Mouse (Mus musculus) hindbrain, embryonic 14.5 days (tissue): ENCODE data around the gene Gsg1l. TPM values are rescaled to one million over a fixed set of nuclear protein-coding genes. Genes with fewer than 3 reads are reported as not detected.

ENCODE experiments used
- ATAC-seq: fragments of 200-750 bp; cut with Nextera tagmentation; 2 replicates; pipeline ENCODE4 v1.8.0; 2017; ENCODE audit warnings: moderate number of reproducible peaks, mild to moderate bottlenecking, moderate TSS enrichment, moderate library complexity; ENCODE audit not compliant: low FRiP score
- DNase-seq: peaks from one replicate; pipeline ENCODE4 v3.0.0-alpha.2; 2015; ENCODE audit warnings: low spot score
- H3K27ac ChIP-seq: fragments of 300-500 bp; sonication (generic); 2 replicates; pipeline ENCODE4 v1.5.1; 2014; ENCODE audit warnings: mild to moderate bottlenecking, moderate library complexity
- H3K27me3 ChIP-seq: fragments of 300-500 bp; sonication (generic); 2 replicates; pipeline ENCODE4 v1.6.1; 2014; ENCODE audit warnings: mild to moderate bottlenecking, low read length, mixed read lengths; ENCODE audit not compliant: control insufficient read depth, insufficient read depth
- H3K36me3 ChIP-seq: fragments of 300-500 bp; sonication (generic); replicated peaks from 2 replicates; pipeline ENCODE4 v1.6.1; 2014; ENCODE audit not compliant: control insufficient read depth, insufficient read depth
- H3K4me1 ChIP-seq: fragments of 300-500 bp; sonication (generic); replicated peaks from 2 replicates; pipeline ENCODE4 v1.6.1; 2014; ENCODE audit warnings: antibody characterized with exemption, low read length, mixed read lengths; ENCODE audit not compliant: control insufficient read depth, insufficient read depth
- H3K4me2 ChIP-seq: fragments of 300-500 bp; sonication (generic); replicated peaks from 2 replicates; pipeline ENCODE4 v1.6.1; 2014; ENCODE audit warnings: mild to moderate bottlenecking, moderate library complexity
- H3K4me3 ChIP-seq: fragments of 300-500 bp; sonication (generic); replicated peaks from 2 replicates; pipeline ENCODE4 v1.5.1; 2014; ENCODE audit warnings: mild to moderate bottlenecking, low read length
- H3K9ac ChIP-seq: fragments of 300-500 bp; sonication (generic); 2 replicates; pipeline ENCODE4 v1.6.1; 2014
- H3K9me3 ChIP-seq: fragments of 300-500 bp; sonication (generic); 2 replicates; pipeline ENCODE4 v1.6.1; 2016; ENCODE audit warnings: low read length; ENCODE audit not compliant: control insufficient read depth
- WGBS: fragments of 180-500 bp; shearing (Covaris S2); extraction: QIAGEN DNeasy Blood & Tissue Kit; methylation state at CpG from one replicate; pipeline ENCODE4 v1.1.7; 2014; 5-methylcytosine and 5-hydroxymethylcytosine counted together
- polyA plus RNA-seq: library from polyadenylated mRNA; unstranded; fragments of >200 nt; fragmentation: Nextera tagmentation; extraction: Ambion mirVana; gene quantifications from 2 replicates; pipeline ENCODE4 v1.2.1, GENCODE M21; 2014

The Gsg1l gene
- polyA plus RNA-seq, 1 experiment from 2014 or later, result 11.2 TPM

DNA sequence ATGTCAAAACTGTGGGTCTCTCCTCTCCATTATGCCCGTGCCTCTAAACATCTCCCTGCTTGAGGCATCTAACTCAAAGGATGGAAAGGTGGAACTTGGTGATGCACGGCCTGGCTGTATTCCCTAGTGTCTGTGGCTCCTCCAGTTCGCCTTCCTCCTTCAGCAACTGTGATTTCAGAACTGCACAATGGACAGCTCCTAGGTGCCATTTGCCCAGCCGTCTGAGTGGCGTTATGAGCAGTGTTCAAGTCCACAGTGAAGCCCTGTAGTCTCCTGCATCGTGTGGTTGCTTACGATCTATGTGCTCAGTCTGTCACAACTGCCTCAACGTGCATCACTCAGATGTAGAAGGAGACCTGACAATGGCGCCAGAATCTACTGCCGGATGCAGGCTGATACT lies 96.6 kb downstream of the Gsg1l start:
- H3K9me3 ChIP-seq, result no peaks in the 10 kb centered on the region
- peaks cover 8% of the 10 kb centered on the region for H3K4me1 ChIP-seq
- no peak overlapping the region for H3K4me2 ChIP-seq
- H3K27me3 ChIP-seq, result no peaks in the 10 kb centered on the region
- ATAC-seq (no peak), DNase-seq (no peak)
- H3K9ac ChIP-seq, result no peak overlapping the region
- no peak overlapping the region for H3K4me3 ChIP-seq
- H3K36me3 ChIP-seq, result no peaks in the 10 kb centered on the region
- WGBS, result 73% methylated on average over 10 of the region's 10 CpGs
- H3K27ac ChIP-seq, result no peak overlapping the region

DNA sequence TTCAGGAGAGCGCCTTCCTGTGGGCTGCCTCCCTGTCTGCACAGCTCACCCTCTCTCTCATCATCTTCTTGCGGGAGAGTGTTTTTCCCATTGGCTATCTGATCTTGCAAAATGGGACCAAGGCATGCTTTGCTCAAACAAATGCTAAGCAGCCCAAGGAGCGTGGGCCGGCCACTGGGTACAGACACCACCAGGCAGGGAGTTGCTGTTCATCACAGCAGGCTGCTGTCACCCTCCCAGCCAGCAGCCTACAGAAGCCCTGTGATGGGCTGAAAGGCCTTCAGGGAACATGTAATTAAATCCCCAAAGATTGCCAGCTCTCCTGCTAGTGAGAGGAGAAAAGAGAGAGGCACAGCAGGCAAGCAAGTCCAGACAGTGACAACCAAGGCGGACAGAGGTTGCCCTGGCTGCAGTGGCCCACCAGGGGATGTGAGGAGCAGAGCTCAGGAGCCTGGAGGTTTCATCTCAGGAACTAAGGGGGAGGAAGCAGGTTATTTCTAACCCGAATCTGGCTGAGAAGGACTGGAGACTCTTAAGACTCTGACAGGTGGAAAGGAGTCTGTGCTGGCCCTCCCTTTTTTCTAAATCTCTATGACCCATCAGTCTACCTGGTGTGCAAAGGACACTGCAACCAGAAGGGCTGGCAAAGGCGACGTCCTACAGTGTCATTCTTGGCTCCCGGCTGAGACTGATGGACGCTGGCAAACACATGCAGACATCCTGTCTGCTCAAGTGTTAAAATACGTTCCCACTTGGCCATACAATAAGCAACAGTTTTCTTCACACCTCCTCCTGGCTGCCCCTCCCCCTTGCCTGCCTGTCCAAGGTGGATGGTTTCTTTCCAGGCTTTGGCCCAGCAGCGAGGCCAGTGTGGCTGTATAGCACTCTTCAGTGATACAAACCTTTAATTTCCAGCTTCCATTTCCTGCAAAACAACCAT lies 98.0 kb downstream of the Gsg1l start:
- H3K36me3 ChIP-seq, result no peaks in the 10 kb centered on the region
- DNase-seq (no peak), ATAC-seq (no peak)
- no peak overlapping the region for H3K27ac ChIP-seq
- 26% methylated on average over 12 of the region's 12 CpGs for WGBS
- no peak overlapping the region for H3K4me3 ChIP-seq
- no peak overlapping the region for H3K9ac ChIP-seq
- H3K4me1 ChIP-seq, result peaks cover 8% of the 10 kb centered on the region
- no peaks in the 10 kb centered on the region for H3K9me3 ChIP-seq
- H3K27me3 ChIP-seq, result no peaks in the 10 kb centered on the region
- H3K4me2 ChIP-seq, result no peak overlapping the region

DNA sequence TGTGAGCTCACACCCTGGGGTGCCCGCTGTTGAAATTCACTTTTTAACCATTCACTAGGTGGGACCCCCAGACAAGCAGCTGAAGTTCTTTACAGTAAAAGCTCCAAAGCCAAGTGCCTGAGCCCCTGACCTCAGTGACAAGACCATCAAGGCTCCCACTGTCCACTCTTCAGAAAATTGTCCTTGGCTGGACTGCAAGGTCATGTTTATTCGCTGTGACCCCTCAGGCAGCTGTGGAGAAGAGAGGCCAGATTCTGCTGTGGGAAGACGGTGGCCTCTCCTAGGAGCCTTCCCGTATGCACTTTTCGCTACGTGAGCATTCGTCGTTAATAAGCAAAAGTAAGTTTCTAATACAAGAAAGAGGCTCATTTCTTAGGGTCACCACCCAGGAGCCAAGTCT lies 102.6 kb downstream of the Gsg1l start:
- 88% methylated on average over 8 of the region's 8 CpGs for WGBS
- no peak for DNase-seq

DNA sequence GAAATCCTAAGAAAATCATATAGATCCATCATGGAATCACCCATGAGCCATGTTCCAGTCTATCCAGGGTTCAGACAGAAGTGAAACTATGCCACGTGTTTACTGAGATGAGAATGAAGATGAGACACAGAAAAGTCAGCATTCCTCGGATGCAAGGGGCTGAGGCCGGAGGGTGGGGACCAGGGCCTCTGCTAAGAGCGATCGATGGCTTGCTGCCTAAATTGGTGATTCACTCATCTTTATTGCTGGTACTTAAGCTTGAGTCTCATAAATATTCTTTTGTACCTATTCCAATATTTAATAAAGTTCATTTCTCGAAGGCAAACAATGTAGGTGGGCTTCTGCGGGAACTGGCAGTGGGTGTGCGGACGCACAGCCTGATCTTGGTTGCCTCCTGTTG lies 105.5 kb downstream of the Gsg1l start:
- no peak overlapping the region for H3K4me3 ChIP-seq
- 0 out of 2 replicates have a peak, but pooled peaks cover 2% of the 10 kb centered on the region for H3K4me1 ChIP-seq
- H3K9ac ChIP-seq, result no peak overlapping the region
- DNase-seq (no peak), ATAC-seq (no peak)
- no peak overlapping the region for H3K4me2 ChIP-seq
- no peaks in the 10 kb centered on the region for H3K9me3 ChIP-seq
- H3K36me3 ChIP-seq, result no peaks in the 10 kb centered on the region
- H3K27ac ChIP-seq, result no peak overlapping the region
- H3K27me3 ChIP-seq, result no peaks in the 10 kb centered on the region
- WGBS, result 82% methylated on average over 9 of the region's 9 CpGs

More for the DNA sequence above, 102.6 kb downstream of the Gsg1l start:
- Histone ChIP-seq H3K36me3 (no peaks in the 10 kb centered on the region), H3K4me2 (no peak overlapping the region), H3K27me3 (no peaks in the 10 kb centered on the region), H3K9ac (no peak overlapping the region), H3K27ac (no peak overlapping the region), H3K4me3 (no peak overlapping the region), H3K9me3 (no peaks in the 10 kb centered on the region), H3K4me1 (peaks cover 7% of the 10 kb centered on the region)
- no peak for ATAC-seq

DNA sequence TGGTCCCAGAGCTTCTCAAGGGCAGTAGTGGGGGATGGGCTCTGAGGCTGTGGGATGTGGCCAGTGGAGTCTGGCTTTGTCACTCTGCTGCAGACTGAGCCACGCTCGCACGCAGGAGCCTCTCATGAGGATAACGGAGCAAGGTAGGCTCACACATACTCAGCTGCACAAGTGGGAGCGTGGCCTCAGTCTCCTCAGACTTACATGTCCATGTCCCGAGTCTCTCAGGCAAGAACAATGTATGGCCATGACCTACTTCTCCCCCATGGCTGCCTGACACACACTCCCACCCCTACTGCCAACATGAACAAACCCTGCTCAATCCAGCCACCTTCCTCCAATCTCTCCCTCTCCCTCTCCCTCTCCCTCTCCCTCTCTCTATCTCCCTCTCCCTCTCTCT lies 106.8 kb downstream of the Gsg1l start:
- Histone ChIP-seq H3K4me2 (no peak overlapping the region), H3K9ac (no peak overlapping the region), H3K4me3 (no peak overlapping the region), H3K9me3 (no peaks in the 10 kb centered on the region), H3K4me1 (0 out of 2 replicates have a peak, but pooled peaks cover 2% of the 10 kb centered on the region), H3K27me3 (no peaks in the 10 kb centered on the region), H3K27ac (no peak overlapping the region), H3K36me3 (no peaks in the 10 kb centered on the region)
- WGBS, result 59% methylated on average over 6 of the region's 6 CpGs
- DNase-seq (no peak), ATAC-seq (no peak)

DNA sequence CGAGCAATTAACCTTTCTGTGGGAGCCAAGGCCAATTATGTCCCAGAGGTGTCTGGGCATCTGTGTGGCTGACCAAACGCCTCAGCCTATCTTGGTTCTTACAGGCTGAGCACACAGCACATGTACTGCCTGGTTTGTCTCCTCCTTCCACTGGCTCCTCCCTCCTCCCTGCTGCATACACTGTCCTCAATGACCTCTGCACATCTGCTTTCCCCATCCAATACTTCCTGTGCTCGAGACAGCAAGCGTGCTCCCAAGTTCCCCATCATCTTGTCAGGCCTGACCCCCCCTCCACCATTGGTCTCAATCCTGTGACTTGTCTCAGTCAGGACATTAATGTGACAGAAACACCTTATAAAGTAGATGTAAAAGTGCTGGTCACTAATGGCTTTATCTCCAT lies 108.3 kb downstream of the Gsg1l start:
- 68% methylated on average over 4 of the region's 4 CpGs for WGBS

DNA sequence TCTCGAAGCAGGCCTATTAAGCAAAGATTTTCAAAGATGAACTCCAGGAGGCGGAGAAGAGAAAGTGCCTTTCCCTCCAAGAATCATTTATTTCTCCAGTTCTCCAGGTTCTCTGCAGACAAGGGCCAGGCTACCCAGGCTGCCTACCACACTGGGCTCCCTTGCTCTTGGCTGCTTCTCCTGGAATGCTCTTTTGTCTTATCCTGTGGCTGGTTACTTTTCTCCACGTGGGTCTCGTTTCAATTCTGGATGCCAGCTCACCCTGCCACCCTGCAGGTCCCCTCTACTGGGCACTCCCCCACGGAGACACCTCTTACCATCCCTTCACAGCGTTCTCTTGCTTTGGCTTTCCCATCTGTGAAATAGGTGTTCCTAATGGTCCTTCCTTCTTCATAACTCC lies 109.4 kb downstream of the Gsg1l start:
- Histone ChIP-seq H3K27ac (no peak overlapping the region), H3K27me3 (no peaks in the 10 kb centered on the region), H3K4me1 (0 out of 2 replicates have a peak, but pooled peaks cover 2% of the 10 kb centered on the region), H3K9ac (no peak overlapping the region), H3K4me3 (no peak overlapping the region), H3K9me3 (no peaks in the 10 kb centered on the region), H3K36me3 (no peaks in the 10 kb centered on the region), H3K4me2 (no peak overlapping the region)
- 50% methylated on average over 6 of the region's 6 CpGs for WGBS
- no peak for DNase-seq
- ATAC-seq, result no peak

More for the DNA sequence above, 108.3 kb downstream of the Gsg1l start:
- Histone ChIP-seq H3K4me1 (0 out of 2 replicates have a peak, but pooled peaks cover 2% of the 10 kb centered on the region), H3K9me3 (no peaks in the 10 kb centered on the region), H3K36me3 (no peaks in the 10 kb centered on the region), H3K27ac (no peak overlapping the region), H3K9ac (no peak overlapping the region), H3K27me3 (no peaks in the 10 kb centered on the region), H3K4me2 (no peak overlapping the region), H3K4me3 (no peak overlapping the region)
- DNase-seq (no peak), ATAC-seq (no peak)

DNA sequence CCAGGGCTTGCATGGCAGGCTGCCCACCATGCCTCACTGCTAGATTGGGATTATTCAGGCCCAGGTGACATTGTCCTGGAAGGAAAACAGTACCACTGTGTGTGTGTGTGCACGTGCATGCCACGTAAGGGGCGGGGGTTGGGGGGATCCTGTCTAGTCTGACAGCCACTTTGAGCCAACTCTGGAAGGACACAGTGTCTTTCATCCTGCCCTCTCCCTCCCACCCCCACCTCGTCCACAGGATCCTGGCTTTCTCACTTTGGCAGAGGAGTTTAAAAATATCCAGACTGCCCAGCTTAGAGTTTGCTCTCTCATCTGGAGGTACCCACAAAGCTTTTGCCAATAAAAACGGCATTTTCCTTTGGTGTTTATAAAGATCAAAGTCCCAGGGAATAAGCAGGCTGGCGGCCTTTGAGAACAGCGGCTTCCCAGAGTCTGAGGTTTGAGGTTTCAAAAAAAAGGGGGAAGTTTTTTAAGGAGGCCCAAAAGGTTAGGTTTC lies 110.0 kb downstream of the Gsg1l start:
- WGBS, result 51% methylated on average over 7 of the region's 7 CpGs
- H3K4me3 ChIP-seq, result no peak overlapping the region
- H3K4me1 ChIP-seq, result 0 out of 2 replicates have a peak, but pooled peaks cover 3% of the 10 kb centered on the region
- no peak overlapping the region for H3K9ac ChIP-seq
- no peak for ATAC-seq
- H3K9me3 ChIP-seq, result no peaks in the 10 kb centered on the region
- H3K4me2 ChIP-seq, result no peak overlapping the region
- H3K27me3 ChIP-seq, result no peaks in the 10 kb centered on the region
- H3K27ac ChIP-seq, result no peak overlapping the region
- H3K36me3 ChIP-seq, result no peaks in the 10 kb centered on the region
- DNase-seq, result no peak

DNA sequence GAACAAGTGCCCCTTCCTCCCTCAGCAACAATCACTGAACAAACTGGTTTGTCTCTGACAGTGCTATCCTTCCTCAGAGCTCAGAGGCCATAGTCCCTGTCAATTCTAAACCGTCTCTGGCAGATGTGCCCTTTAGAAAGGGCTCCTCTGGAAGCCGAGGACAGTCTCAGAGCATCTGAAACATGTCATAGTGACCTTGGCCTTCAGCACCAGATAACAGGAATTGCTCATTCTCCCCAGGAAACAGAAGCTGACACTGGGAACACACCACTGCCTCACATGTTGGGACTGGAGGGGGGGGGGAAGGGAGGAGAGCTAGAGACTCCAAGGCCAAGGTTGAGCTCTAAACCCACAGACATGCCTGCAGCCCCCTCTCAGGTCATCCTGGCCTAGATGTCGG lies 113.1 kb downstream of the Gsg1l start:
- H3K4me1 ChIP-seq, result peaks cover 17% of the 10 kb centered on the region
- no peaks in the 10 kb centered on the region for H3K36me3 ChIP-seq
- 79% methylated on average over 3 of the region's 3 CpGs for WGBS
- no peak overlapping the region for H3K27ac ChIP-seq
- H3K4me2 ChIP-seq, result no peak overlapping the region
- DNase-seq, result no peak
- no peak for ATAC-seq
- H3K4me3 ChIP-seq, result no peak overlapping the region
- no peaks in the 10 kb centered on the region for H3K9me3 ChIP-seq
- no peaks in the 10 kb centered on the region for H3K27me3 ChIP-seq
- H3K9ac ChIP-seq, result no peak overlapping the region
